Mouse (Mus musculus) liver, embryonic 15.5 days (tissue): ENCODE results near the gene Slc39a9. TPM values are rescaled to one million over a fixed set of nuclear protein-coding genes. Genes with fewer than 3 reads are reported as not detected.

Source experiments
- ATAC-seq: fragments of 200-750 bp; cut with Nextera tagmentation; 2 replicates; pipeline ENCODE4 v1.8.0; 2017; ENCODE audit warnings: moderate number of reproducible peaks, mild to moderate bottlenecking, moderate library complexity; ENCODE audit not compliant: insufficient read depth
- H3K27ac ChIP-seq: fragments of 300-500 bp; sonication (generic); replicated peaks from 2 replicates; pipeline ENCODE4 v1.5.1; 2015; ENCODE audit warnings: mild to moderate bottlenecking, inconsistent platforms
- H3K27me3 ChIP-seq: fragments of 300-500 bp; sonication (generic); 2 replicates; pipeline ENCODE4 v1.6.1; 2015; ENCODE audit warnings: mild to moderate bottlenecking, inconsistent platforms
- H3K36me3 ChIP-seq: fragments of 300-500 bp; sonication (generic); replicated peaks from 2 replicates; pipeline ENCODE4 v1.6.1; 2015; ENCODE audit warnings: moderate library complexity, mild to moderate bottlenecking, inconsistent platforms
- H3K4me1 ChIP-seq: fragments of 300-500 bp; sonication (generic); replicated peaks from 2 replicates; pipeline ENCODE4 v1.6.1; 2015; ENCODE audit warnings: inconsistent platforms
- H3K4me2 ChIP-seq: fragments of 300-500 bp; sonication (generic); 2 replicates; pipeline ENCODE4 v1.6.1; 2015; ENCODE audit warnings: moderate library complexity, mild to moderate bottlenecking, inconsistent platforms
- H3K4me3 ChIP-seq: fragments of 300-500 bp; sonication (generic); replicated peaks from 2 replicates; pipeline ENCODE4 v1.5.1; 2015; ENCODE audit warnings: mild to moderate bottlenecking, inconsistent platforms
- H3K9ac ChIP-seq: fragments of 300-500 bp; sonication (generic); 2 replicates; pipeline ENCODE4 v1.6.1; 2015; ENCODE audit warnings: moderate library complexity, mild to moderate bottlenecking, inconsistent platforms
- H3K9me3 ChIP-seq: fragments of 300-500 bp; sonication (generic); replicated peaks from 2 replicates; pipeline ENCODE4 v1.6.1; 2016; ENCODE audit warnings: inconsistent platforms
- WGBS: fragments of 180-500 bp; shearing (Covaris S2); methylation state at CpG from one replicate; pipeline ENCODE4 v1.1.7; 2015; ENCODE audit warnings: mixed read lengths; ENCODE audit not compliant: insufficient replicate concordance; 5-methylcytosine and 5-hydroxymethylcytosine counted together
- polyA plus RNA-seq: library from polyadenylated mRNA; unstranded; fragments of >200 nt; fragmentation: Nextera tagmentation; extraction: Ambion mirVana; gene quantifications from 2 replicates; pipeline ENCODE4 v1.2.1, GENCODE M21; 2015

Gene Slc39a9
- polyA plus RNA-seq, 1 experiment from 2014 or later = 10.8 TPM

DNA sequence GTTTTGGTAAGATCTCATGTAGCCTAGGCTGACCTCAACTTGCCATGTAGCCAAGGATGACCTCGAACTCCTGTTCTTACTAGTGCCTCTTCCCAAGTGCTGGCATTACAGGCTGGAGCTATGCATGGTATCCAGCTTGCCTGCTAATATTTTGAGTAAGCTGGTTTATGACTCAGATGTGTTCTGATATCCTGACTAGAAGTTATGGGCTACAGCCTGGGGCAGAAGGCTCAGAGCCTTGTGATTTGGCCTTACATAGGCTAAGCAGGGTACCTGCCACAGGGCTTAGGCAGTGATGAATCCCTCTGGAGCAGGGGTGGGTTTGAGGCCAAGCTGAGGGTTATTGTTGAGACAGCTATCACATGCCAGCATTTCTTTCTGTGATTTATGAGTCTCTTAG lies 35.1 kb upstream of the Slc39a9 start:
- WGBS = 38% methylated on average over 1 of the region's 1 CpGs
- ATAC-seq = no peak
- no peak overlapping the region for H3K27ac ChIP-seq
- H3K27me3 ChIP-seq = no peaks in the 10 kb centered on the region
- H3K4me3 ChIP-seq = no peak overlapping the region
- H3K36me3 ChIP-seq = no peaks in the 10 kb centered on the region
- no peaks in the 10 kb centered on the region for H3K9me3 ChIP-seq
- peaks cover 5% of the 10 kb centered on the region; the same call in 1 of the 2 replicates for H3K4me1 ChIP-seq
- no peak overlapping the region for H3K4me2 ChIP-seq
- no peak overlapping the region for H3K9ac ChIP-seq

DNA sequence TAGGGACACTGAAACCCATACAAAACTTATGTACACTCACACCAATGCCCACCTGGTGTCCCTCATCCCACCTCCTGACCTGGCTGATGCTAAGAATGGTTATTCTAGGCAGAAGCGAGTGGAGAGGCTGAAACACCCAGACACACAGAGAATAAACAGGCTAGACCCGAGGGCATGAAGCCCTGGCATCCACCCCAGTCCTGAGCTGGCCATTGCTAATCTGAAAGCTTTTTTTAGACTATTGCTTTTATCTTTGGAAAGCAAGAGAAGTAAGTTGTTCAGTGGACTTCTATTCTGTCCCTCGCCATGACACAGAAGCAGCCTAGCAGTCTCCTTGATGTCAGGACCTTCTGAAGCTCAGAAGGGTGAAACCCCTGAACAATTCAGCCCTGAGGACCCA lies 33.8 kb upstream of the Slc39a9 start:
- no peak overlapping the region for H3K27ac ChIP-seq
- no peaks in the 10 kb centered on the region for H3K27me3 ChIP-seq
- H3K36me3 ChIP-seq = no peaks in the 10 kb centered on the region
- H3K4me3 ChIP-seq = no peak overlapping the region
- H3K4me2 ChIP-seq = no peak overlapping the region
- no peak for ATAC-seq
- H3K9me3 ChIP-seq = no peaks in the 10 kb centered on the region
- no peaks in the 10 kb centered on the region for H3K4me1 ChIP-seq
- 50% methylated on average over 3 of the region's 3 CpGs for WGBS
- no peak overlapping the region for H3K9ac ChIP-seq

DNA sequence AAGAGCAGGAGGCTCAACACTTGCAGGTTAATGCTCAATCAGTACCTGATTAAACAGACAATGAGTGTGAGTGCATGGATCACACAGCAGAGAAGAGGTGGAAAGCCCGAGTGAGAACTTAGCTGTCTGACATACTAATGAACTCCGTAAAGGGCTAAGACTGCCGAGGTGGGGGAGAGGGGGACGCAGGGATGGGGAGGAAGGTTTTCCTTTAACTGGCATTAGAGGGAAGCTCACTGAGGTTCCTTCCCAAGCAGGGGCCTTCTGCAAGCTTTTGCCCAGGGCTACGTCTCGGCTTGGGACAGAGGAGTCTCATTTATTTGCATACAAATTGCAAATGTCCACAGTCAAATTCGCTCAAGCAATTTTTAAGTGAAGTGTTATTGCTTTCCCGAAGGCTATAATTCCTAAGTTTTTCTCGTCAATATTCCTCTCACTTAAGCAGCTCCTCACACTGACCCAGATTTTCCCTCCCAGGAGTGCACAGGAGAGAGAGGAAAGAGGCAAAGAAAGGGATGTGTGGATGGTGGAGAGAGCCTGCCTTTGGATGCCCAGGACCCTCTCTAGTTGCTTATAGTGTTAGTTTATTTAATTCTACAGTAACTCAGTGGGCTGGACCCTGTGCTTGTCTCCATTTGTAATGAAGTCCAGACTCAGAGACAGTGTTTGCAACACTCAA lies 31.4 kb upstream of the Slc39a9 start:
- H3K4me2 ChIP-seq = no peak overlapping the region
- 0 out of 2 replicates have a peak, but pooled peaks cover 2% of the 10 kb centered on the region for H3K4me1 ChIP-seq
- no peak for ATAC-seq
- H3K27ac ChIP-seq = no peak overlapping the region
- WGBS = 54% methylated on average over 9 of the region's 9 CpGs
- H3K9ac ChIP-seq = no peak overlapping the region
- H3K36me3 ChIP-seq = no peaks in the 10 kb centered on the region
- no peaks in the 10 kb centered on the region for H3K9me3 ChIP-seq
- H3K4me3 ChIP-seq = no peak overlapping the region
- no peaks in the 10 kb centered on the region for H3K27me3 ChIP-seq

DNA sequence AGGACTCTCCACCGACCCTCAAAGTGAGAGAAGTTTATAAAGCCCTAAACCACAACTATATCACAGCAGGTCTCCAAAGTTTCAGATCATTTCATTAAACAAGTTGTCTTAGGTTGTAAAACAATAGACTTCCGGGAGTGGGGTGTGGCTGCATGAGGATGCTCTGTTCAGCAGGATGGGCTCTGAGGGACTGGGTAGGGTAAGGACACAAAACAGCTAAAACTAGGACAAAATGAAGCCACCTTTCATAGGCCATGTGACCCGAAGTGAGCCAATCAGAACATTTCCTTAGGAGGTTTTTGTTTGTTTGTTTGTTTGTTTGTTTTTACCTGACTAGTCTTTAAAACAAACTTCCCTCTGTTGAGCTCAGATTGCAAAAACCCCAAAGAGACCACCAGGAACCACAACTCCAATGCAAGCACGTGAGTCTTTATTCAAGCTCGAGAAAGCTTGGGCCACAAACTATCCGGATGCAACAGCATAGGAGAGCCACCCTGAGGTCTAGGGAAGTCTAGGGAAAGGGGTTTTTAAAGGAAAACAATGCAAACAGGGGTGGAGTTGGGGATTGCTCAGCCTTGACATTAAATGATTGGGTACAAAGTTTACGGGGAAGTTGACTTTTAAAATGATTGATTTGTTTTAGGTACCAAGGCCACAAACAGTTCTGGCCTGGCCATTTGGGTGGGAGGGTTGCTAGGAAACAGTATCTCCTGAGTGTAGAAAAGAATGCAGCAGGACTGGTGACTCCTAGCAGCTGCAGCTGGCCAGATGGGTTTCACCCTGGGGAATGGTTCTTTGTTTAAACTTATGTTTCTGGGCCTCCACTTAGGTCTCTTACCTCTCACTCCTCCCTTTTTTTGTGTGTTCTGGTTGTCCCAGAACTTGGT lies 28.1 kb upstream of the Slc39a9 start:
- H3K4me2 ChIP-seq = no peak overlapping the region
- H3K27ac ChIP-seq = no peak overlapping the region
- H3K36me3 ChIP-seq = no peaks in the 10 kb centered on the region
- H3K27me3 ChIP-seq = no peaks in the 10 kb centered on the region
- no peak overlapping the region for H3K9ac ChIP-seq
- ATAC-seq = no peak
- 0 out of 2 replicates have a peak, but pooled peaks cover 2% of the 10 kb centered on the region for H3K4me1 ChIP-seq
- whole genome bisulfite sequencing = 38% methylated on average over 7 of the region's 7 CpGs
- H3K4me3 ChIP-seq = no peak overlapping the region
- H3K9me3 ChIP-seq = no peaks in the 10 kb centered on the region

DNA sequence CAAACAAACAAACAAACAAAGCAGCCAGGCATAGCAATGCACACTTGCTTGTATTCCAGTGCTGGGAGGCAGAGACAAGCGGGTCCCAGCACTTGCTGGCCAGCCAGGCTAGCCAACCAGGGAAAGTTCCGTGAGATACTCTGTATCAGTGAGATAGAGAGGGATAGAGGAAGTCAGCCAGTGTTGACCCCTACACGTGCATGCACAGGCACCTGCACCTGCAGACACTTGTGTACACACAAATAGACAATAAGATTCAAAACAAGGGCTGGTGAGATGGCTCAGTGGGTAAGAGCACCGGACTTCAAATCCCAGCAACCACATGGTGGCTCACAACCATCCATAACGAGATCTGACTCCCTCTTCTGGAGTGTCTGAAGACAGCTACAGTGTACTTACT lies 23.2 kb upstream of the Slc39a9 start:
- no peak overlapping the region for H3K27ac ChIP-seq
- H3K9ac ChIP-seq = no peak overlapping the region
- WGBS = 51% methylated on average over 5 of the region's 5 CpGs
- H3K36me3 ChIP-seq = no peaks in the 10 kb centered on the region
- 0 out of 2 replicates have a peak, but pooled peaks cover 2% of the 10 kb centered on the region for H3K4me1 ChIP-seq
- no peaks in the 10 kb centered on the region for H3K27me3 ChIP-seq
- H3K9me3 ChIP-seq = no peaks in the 10 kb centered on the region
- no peak for ATAC-seq
- H3K4me3 ChIP-seq = no peak overlapping the region
- H3K4me2 ChIP-seq = no peak overlapping the region

DNA sequence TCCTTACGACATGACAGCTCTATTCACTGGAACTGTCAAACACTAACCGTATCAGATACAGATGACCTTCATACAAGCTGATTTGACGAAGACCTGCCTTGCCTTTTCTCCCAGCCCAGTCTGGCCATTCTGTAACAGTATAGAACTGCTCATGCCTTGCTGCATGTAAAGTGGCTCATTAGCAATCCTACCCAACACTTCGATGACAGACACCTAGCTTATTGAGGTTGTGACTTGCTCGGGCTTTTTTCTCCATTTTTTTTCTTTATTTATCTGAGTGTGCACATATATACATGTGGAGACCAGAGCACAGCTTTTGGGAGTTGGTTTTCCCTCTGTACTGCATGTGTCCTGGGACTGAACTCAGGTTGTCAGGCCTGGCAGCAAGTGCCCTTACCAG lies 11.9 kb upstream of the Slc39a9 start:
- no peak overlapping the region for H3K27ac ChIP-seq
- H3K9ac ChIP-seq = no peak overlapping the region
- peaks cover 56% of the 10 kb centered on the region for H3K36me3 ChIP-seq
- no peak for ATAC-seq
- WGBS = 66% methylated on average over 5 of the region's 5 CpGs
- H3K4me2 ChIP-seq = no peak overlapping the region
- no peaks in the 10 kb centered on the region for H3K4me1 ChIP-seq
- H3K9me3 ChIP-seq = no peaks in the 10 kb centered on the region
- H3K27me3 ChIP-seq = no peaks in the 10 kb centered on the region
- H3K4me3 ChIP-seq = no peak overlapping the region

DNA sequence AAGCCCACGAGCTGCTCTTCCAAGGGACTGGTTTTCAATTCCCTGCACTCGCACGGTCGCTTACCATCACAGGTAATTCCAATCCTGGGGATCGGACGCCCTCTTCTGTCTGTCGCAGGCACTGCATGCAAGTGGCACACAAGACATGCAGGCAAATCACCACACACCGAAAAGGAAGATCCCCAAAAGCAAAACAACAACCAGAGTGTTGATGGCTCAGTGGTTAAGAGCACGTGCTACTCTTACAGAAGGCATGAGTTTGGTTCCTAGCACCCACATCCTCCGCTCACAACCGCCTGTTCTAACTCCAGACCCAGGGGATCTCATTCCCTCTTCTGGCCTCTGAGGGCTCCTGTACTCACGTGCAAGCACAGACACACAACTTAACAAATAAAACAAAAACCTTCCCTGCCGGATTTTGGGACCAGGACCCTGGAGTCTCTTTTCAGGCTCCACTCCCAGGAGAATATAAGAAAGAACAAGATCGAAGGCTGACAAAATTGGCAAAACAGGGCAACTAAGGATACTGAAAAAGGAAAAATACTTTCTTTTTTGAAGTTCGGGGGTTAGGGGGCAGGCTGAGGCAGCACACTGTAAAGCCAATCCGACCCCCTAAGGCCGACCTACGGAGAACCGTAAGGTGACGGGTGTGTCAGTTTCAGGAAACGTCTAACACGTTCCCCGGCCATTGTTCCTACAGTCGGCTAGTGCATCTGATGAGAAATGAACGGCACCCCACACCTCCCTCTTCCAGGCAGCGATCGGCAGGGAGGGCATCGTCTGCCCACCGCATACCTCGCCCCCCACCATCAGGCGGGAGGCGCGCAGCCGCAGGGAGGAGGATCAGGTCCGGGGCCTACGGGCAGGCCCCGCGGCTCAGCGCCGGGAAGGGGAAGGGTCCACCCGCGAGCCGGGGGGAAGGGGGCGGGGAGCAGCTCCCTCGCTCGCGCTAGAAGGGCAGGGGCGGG lies 674 bp upstream of the Slc39a9 start:
- peaks cover 39% of the 10 kb centered on the region for H3K4me1 ChIP-seq
- peak overlapping the region; percentile 76 for H3K27ac ChIP-seq
- peak overlapping the region; percentile 81 for H3K4me3 ChIP-seq
- no peaks in the 10 kb centered on the region for H3K9me3 ChIP-seq
- WGBS = 1% methylated on average over 48 of the region's 48 CpGs
- H3K4me2 ChIP-seq = peak overlapping the region; percentile 84
- peak; percentile 40 for ATAC-seq
- no peaks in the 10 kb centered on the region for H3K27me3 ChIP-seq
- peak overlapping the region; percentile 86 for H3K9ac ChIP-seq
- H3K36me3 ChIP-seq = peaks cover 49% of the 10 kb centered on the region

DNA sequence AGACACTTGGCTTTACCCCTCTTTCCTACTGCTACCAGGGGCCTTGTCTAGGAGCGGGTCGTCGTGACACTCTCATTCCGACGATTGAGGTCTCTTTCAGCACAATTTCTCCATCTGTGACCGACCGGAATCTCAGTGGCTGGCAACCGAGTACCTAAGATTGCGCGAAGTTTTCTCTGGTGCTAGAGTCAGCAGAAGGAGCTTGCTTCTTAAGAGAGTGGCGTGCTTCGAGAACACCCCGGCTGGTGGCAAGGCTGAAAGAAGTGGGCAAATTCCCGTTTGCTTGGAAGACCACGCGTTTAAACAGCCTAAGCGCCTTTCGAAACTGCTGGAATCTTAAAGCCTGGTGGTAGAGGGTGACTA lies 804 bp downstream of the Slc39a9 start:
- ATAC-seq = no peak
- Histone ChIP-seq H3K4me3 (peak overlapping the region; percentile 81), H3K4me2 (peak overlapping the region; percentile 84), H3K36me3 (peaks cover 41% of the 10 kb centered on the region), H3K27me3 (no peaks in the 10 kb centered on the region), H3K9ac (peak overlapping the region; percentile 74), H3K4me1 (peaks cover 42% of the 10 kb centered on the region), H3K27ac (peak overlapping the region; percentile 76), H3K9me3 (no peaks in the 10 kb centered on the region)
- 5% methylated on average over 18 of the region's 18 CpGs for WGBS

DNA sequence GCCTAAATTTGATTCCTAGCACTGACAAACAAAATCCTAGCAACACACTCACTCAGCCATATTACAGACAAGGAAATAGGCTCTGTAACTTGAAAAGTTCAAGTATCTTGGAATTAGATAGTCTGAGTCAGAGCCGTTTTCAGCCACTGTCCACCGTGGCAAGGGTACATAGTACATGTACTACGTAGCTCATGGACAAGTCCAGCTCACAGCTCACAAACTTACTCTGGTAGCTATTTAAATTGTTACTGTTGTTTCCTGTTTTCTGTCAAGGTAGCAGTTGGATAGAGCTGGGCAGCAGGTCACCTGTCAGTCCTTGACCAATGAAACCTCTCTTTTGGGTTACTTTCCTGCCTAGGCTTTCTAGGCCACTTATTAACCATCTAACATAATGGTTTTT lies 2.7 kb downstream of the Slc39a9 start:
- Histone ChIP-seq H3K4me3 (peak overlapping the region; percentile 81; the same call in 1 of the 2 replicates), H3K36me3 (peaks cover 28% of the 10 kb centered on the region), H3K4me1 (peaks cover 48% of the 10 kb centered on the region), H3K27me3 (no peaks in the 10 kb centered on the region), H3K4me2 (peak overlapping the region; percentile 84), H3K9ac (no peak overlapping the region), H3K27ac (no peak overlapping the region), H3K9me3 (no peaks in the 10 kb centered on the region)
- 78% methylated on average over 3 of the region's 3 CpGs for WGBS
- ATAC-seq = no peak

DNA sequence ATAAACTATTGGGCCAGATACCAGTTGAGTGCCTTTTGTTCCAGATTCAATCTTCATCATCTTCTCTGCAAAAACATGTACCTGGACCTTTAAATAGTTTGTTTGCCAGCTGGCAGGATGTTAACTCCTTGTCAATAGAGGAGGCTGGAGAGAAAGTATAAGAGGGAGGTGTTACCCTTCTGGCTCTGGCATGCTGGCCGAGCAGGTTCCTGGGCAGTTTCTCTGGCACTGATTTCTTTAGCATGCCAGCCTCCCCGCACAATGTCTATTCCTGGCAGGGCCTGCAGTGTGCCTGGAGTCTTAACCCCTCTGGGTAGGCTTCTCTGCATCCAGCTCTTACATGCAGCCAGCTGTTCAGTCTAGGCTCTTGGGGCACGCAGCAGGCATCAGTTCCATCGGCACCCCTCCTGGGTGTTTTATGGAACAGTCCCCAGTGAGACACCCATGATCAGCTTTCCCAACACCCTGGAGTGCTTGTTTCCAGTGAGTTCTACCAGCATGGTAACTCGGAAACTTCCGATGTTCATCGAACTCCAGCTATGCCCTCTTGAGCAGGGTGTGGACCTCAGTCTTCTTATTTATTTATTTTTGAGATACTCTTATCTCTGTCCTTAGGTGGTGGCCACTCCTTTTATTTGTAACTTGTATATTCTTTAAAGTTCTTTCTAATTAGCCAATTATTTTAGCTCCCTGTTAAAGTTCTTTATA lies 10.4 kb downstream of the Slc39a9 start:
- Histone ChIP-seq H3K27ac (no peak overlapping the region), H3K4me3 (no peak overlapping the region), H3K27me3 (no peaks in the 10 kb centered on the region), H3K9ac (no peak overlapping the region), H3K4me2 (no peak overlapping the region), H3K9me3 (no peaks in the 10 kb centered on the region), H3K36me3 (peaks cover 6% of the 10 kb centered on the region), H3K4me1 (peaks cover 21% of the 10 kb centered on the region)
- ATAC-seq = no peak
- WGBS = 77% methylated on average over 7 of the region's 7 CpGs
